Mouse (Mus musculus) ES-E14 (cell line): ENCODE measurements at regions not wholly inside any gene's neighbourhood (a gene's known extent, or its start where the extent isn't known, plus 50 kb on each side); places are given as distances from the start of the nearest gene placed in this dataset.

ENCODE experiments used
- MAFK ChIP-seq: IDR thresholded peaks from 2 replicates; pipeline ENCODE4 v1.6.1; 2014; ENCODE audit warnings: mild to moderate bottlenecking, low read depth, low read length, inconsistent platforms; ENCODE audit not compliant: insufficient read depth
- ZNF384 ChIP-seq: IDR thresholded peaks from 2 replicates; pipeline ENCODE4 v1.6.1; 2012; ENCODE audit warnings: low read depth, low read length, inconsistent platforms

DNA sequence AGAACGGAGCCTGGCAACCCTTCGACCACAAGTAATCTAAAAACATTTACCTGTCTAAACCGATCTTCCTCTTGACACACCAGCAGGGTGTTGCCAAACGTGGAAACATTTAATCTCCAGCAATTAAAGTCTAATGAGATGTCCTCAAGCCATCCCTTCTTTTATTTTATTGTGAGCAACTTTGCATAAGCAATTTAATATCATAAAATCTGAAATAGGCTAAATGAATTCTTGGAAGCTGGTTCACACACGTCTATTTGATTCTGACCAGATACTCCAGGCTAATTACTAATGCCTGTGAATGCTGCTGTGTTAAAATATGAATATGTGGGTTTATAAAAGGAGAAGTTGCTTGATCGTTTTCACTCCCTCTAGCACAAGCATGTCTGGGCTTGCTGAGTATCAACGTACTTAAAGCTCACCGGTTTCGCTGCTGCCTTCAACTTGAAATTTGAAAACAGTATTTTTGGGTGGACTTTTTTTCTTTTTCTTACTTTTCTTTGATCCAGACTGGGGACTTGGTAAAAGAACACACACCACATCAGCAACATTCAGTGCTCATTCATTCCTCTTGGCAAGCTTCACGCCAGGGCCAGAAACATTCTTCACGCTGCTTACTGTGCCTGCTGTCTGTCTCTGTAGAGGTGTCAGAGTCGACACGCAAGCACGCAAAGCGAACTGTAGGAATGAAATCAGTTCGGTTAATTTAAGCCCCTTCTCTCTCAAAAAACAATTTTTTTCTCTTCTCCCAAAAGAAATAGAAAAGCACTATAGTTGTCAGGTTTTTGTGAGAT is 194.4 kb downstream of the Npr3 start:
- no peak for TF ChIP-seq MAFK
- no peak for TF ChIP-seq ZNF384
